Comparison of ENCODE assay signal across 8 mouse cellular contexts in genomic region chr17:47628851-47629676, GRCm38 (mm10). TPM values are rescaled to one million over a fixed set of nuclear protein-coding genes. Genes with fewer than 3 reads are reported as not detected.
DNase-seq lines count a peak whose midpoint lies in the region; ATAC-seq and TF ChIP-seq lines count a peak whose summit lies in the region.

No protein-coding gene starts in this region.

- TF ChIP-seq CTCF in bone marrow macrophage, adult 2 months (IDR thresholded peaks at IDR 0.05; ENCODE audit: low read depth, low read length), result no peak; the same call in 1 of the 2 replicates
- TF ChIP-seq CTCF in embryonic fibroblast, embryonic 13.5 days (IDR thresholded peaks at IDR 0.05; ENCODE audit: borderline replicate concordance, insufficient read depth, low read length), result no peak
- no peak for TF ChIP-seq CTCF in liver, adult 2 months (IDR thresholded peaks at IDR 0.05; ENCODE audit: low read depth, low read length)

- H3K4me3 ChIP-seq in bone marrow macrophage, adult 2 months (ENCODE audit: insufficient read depth, low read length), result peak overlapping the region; percentile 93
- H3K4me3 ChIP-seq in embryonic fibroblast, embryonic 13.5 days (ENCODE audit: insufficient read depth, low read length), result peak overlapping the region; percentile 89
- H3K4me3 ChIP-seq in heart, embryonic 11.5 days (ENCODE audit: low read depth, low read length), result peak overlapping the region; percentile 80
- H3K4me3 ChIP-seq in kidney, embryonic 16.5 days (ENCODE audit: low read length), result peak overlapping the region; percentile 75
- peak overlapping the region; percentile 97 for H3K4me3 ChIP-seq in liver, adult 2 months (ENCODE audit: insufficient read depth, low read depth, low read length)
- H3K4me3 ChIP-seq in myocyte, result peak overlapping the region; percentile 53

- ATAC-seq in heart, embryonic 11.5 days (replicated peaks; ENCODE audit: insufficient number of reproducible peaks, low FRiP score, low TSS enrichment), result peak; percentile 93
- ATAC-seq in kidney, embryonic 16.5 days (ENCODE audit: low FRiP score, low TSS enrichment), result peak; percentile 93

- H3K9me3 ChIP-seq in heart, embryonic 11.5 days (replicated peaks; ENCODE audit: control insufficient read depth, low read length), result no peaks in the 10 kb centered on the region
- no peaks in the 10 kb centered on the region for H3K9me3 ChIP-seq in kidney, embryonic 16.5 days (ENCODE audit: low read length)

- no peak for TF ChIP-seq POLR2A in bone marrow macrophage, adult 2 months (IDR thresholded peaks at IDR 0.05; ENCODE audit: borderline replicate concordance, low read depth, low read length)
- TF ChIP-seq POLR2A in embryonic fibroblast, embryonic 13.5 days (IDR thresholded peaks at IDR 0.05; ENCODE audit: low read depth, low read length), result peak; percentile 24; the same call in 1 of the 2 replicates
- peak; percentile 63; the same call in 1 of the 2 replicates for TF ChIP-seq POLR2A in liver, adult 2 months (IDR thresholded peaks at IDR 0.05; ENCODE audit: extremely low read depth, insufficient read depth, low read length)
- TF ChIP-seq POLR2A in myocyte (IDR thresholded peaks at IDR 0.05; ENCODE audit: insufficient read length, low read depth), result no peak

- peak overlapping the region; percentile 46 for H3ac ChIP-seq in myocyte (ENCODE audit: control insufficient read depth, insufficient read length)

- H3K9ac ChIP-seq in heart, embryonic 11.5 days (ENCODE audit: low read depth, low read length), result peak overlapping the region; percentile 86
- peak overlapping the region; percentile 80 for H3K9ac ChIP-seq in kidney, embryonic 16.5 days (replicated peaks; ENCODE audit: low read length)
- peak overlapping the region; percentile 97 for H3K9ac ChIP-seq in liver, adult 2 months (ENCODE audit: low read depth, low read length)

- WGBS in heart, embryonic 11.5 days (ENCODE audit: insufficient replicate concordance), result under 1% methylated on average over 61 of the region's 63 CpGs
- WGBS in kidney, embryonic 16.5 days, result under 1% methylated on average over 61 of the region's 63 CpGs
- WGBS in liver, adult 2 months, result 1% methylated on average over 62 of the region's 63 CpGs

- peak overlapping the region; percentile 63 for H3K27ac ChIP-seq in bone marrow macrophage, adult 2 months (ENCODE audit: insufficient read depth, low read depth, low read length)
- peak overlapping the region; percentile 89 for H3K27ac ChIP-seq in embryonic fibroblast, embryonic 13.5 days (ENCODE audit: insufficient read depth, low read length)
- H3K27ac ChIP-seq in heart, embryonic 11.5 days (ENCODE audit: low read depth, low read length), result peak overlapping the region; percentile 92
- H3K27ac ChIP-seq in kidney, embryonic 16.5 days (ENCODE audit: low read length), result peak overlapping the region; percentile 88
- H3K27ac ChIP-seq in liver, adult 2 months (replicated peaks; ENCODE audit: insufficient read depth, low read depth, low read length), result peak overlapping the region; percentile 100

- peaks cover 4% of the 10 kb centered on the region; the same call in 1 of the 2 replicates for H3K79me2 ChIP-seq in liver, adult 2 months (ENCODE audit: control insufficient read depth, insufficient read depth, low read length)
- H3K79me2 ChIP-seq in myocyte (ENCODE audit: control insufficient read depth, insufficient read depth), result peaks cover 3% of the 10 kb centered on the region

- H3K27me3 ChIP-seq in heart, embryonic 11.5 days (ENCODE audit: control insufficient read depth, insufficient read depth, low read length), result no peaks in the 10 kb centered on the region
- no peaks in the 10 kb centered on the region for H3K27me3 ChIP-seq in kidney, embryonic 16.5 days (ENCODE audit: insufficient read depth, low read length)
- no peaks in the 10 kb centered on the region for H3K27me3 ChIP-seq in liver, adult 2 months (ENCODE audit: control insufficient read depth, insufficient read depth, low read length)
- H3K27me3 ChIP-seq in myocyte (ENCODE audit: control insufficient read depth, insufficient read depth, insufficient read length), result no peaks in the 10 kb centered on the region
- H3K27me3 ChIP-seq in splenic B cell, adult 2 months (ENCODE audit: control insufficient read depth, insufficient read depth, low read length, poor library complexity, severe bottlenecking), result no peaks in the 10 kb centered on the region

- H3K36me3 ChIP-seq in heart, embryonic 11.5 days (ENCODE audit: control insufficient read depth, insufficient read depth, low read length), result peaks cover 8% of the 10 kb centered on the region
- H3K36me3 ChIP-seq in kidney, embryonic 16.5 days (ENCODE audit: insufficient read depth, low read length), result peaks cover 8% of the 10 kb centered on the region
- peaks cover 6% of the 10 kb centered on the region; the same call in 1 of the 2 replicates for H3K36me3 ChIP-seq in liver, adult 2 months (ENCODE audit: control insufficient read depth, insufficient read depth, low read length)
- peaks cover 14% of the 10 kb centered on the region for H3K36me3 ChIP-seq in myocyte (ENCODE audit: control insufficient read depth, insufficient read depth)
- H3K36me3 ChIP-seq in splenic B cell, adult 2 months (ENCODE audit: control insufficient read depth, insufficient read depth, low read length, poor library complexity, severe bottlenecking), result 0 out of 2 replicates have a peak, but pooled peaks cover 3% of the 10 kb centered on the region

- peak; percentile 99 for DNase-seq in A20 (ENCODE audit: low read depth, low spot score)
- DNase-seq in liver, adult 2 months (ENCODE audit: extremely low read depth, low read depth, low spot score), result peak; percentile 91
- peak; percentile 95 for DNase-seq in splenic B cell, adult 2 months (ENCODE audit: low read depth, low spot score)

- peaks cover 8% of the 10 kb centered on the region; the same call in 1 of the 2 replicates for H3K4me1 ChIP-seq in bone marrow macrophage, adult 2 months (ENCODE audit: control insufficient read depth, insufficient read depth, low read length)
- no peaks in the 10 kb centered on the region for H3K4me1 ChIP-seq in embryonic fibroblast, embryonic 13.5 days (ENCODE audit: control insufficient read depth, insufficient read depth, low read length)
- H3K4me1 ChIP-seq in heart, embryonic 11.5 days (ENCODE audit: control insufficient read depth, insufficient read depth, low read length), result peaks cover 12% of the 10 kb centered on the region
- H3K4me1 ChIP-seq in kidney, embryonic 16.5 days (ENCODE audit: insufficient read depth, low read length), result peaks cover 25% of the 10 kb centered on the region
- peaks cover 7% of the 10 kb centered on the region for H3K4me1 ChIP-seq in liver, adult 2 months (ENCODE audit: control insufficient read depth, insufficient read depth, low read length)

- peak overlapping the region; percentile 93 for H3K4me2 ChIP-seq in heart, embryonic 11.5 days
- H3K4me2 ChIP-seq in kidney, embryonic 16.5 days (replicated peaks; ENCODE audit: low read depth, low read length), result peak overlapping the region; percentile 98
- peak overlapping the region; percentile 91 for H3K4me2 ChIP-seq in myocyte (ENCODE audit: low read depth)

RNA-seq across cellular contexts. Expression of gene Usp49, which starts 1.4 kb away (rescaled TPM):
- polyA plus RNA-seq in bone marrow macrophage, adult 2 months (2012; ENCODE audit: insufficient read depth, insufficient read length, missing spikeins), result 7.3 and 8.6 TPM in 2 replicates
- 7.2 and 8.8 TPM in 2 replicates for polyA plus RNA-seq in embryonic fibroblast, embryonic 13.5 days (2011; ENCODE audit: insufficient read length, low read depth, missing spikeins)
- 2.7 and 3.7 TPM in 2 replicates for polyA plus RNA-seq in heart, embryonic 11.5 days (2014; fragmentation: Nextera tagmentation; extraction: Ambion mirVana)
- polyA plus RNA-seq in kidney, embryonic 16.5 days (2015; fragmentation: Nextera tagmentation; extraction: Ambion mirVana), result 3.7 and 5.3 TPM in 2 replicates
- total RNA-seq in liver, adult 2 months (2014; rRNA removed), result 1.2 and 2.1 TPM in 2 replicates
- 2.2 TPM in 2 replicates for polyA plus RNA-seq in liver, adult 2 months (2012; rRNA removed)
- 2.5 TPM for polyA plus RNA-seq in myocyte (2012; fragmentation: generic; extraction: Trizol)

RNA-seq across cellular contexts. Expression of gene Gm20517, which starts 17.7 kb away (rescaled TPM):
- 1.2 and 3.1 TPM in 2 replicates for polyA plus RNA-seq in bone marrow macrophage, adult 2 months (2012; ENCODE audit: insufficient read depth, insufficient read length, missing spikeins)
- polyA plus RNA-seq in embryonic fibroblast, embryonic 13.5 days (2011; ENCODE audit: insufficient read length, low read depth, missing spikeins), result 2.5 and 2.8 TPM in 2 replicates
- polyA plus RNA-seq in heart, embryonic 11.5 days (2014; fragmentation: Nextera tagmentation; extraction: Ambion mirVana), result 1.6 and 1.8 TPM in 2 replicates
- 1.6 TPM in 2 replicates for polyA plus RNA-seq in kidney, embryonic 16.5 days (2015; fragmentation: Nextera tagmentation; extraction: Ambion mirVana)
- total RNA-seq in liver, adult 2 months (2014; rRNA removed), result 1.2 and 1.9 TPM in 2 replicates
- 0.14 and 0.31 TPM in 2 replicates for polyA plus RNA-seq in liver, adult 2 months (2012; rRNA removed)
- polyA plus RNA-seq in myocyte (2012; fragmentation: generic; extraction: Trizol), result 1.5 TPM

RNA-seq across cellular contexts. Expression of gene Med20, which starts 17.7 kb away (rescaled TPM):
- 19.7 and 23.4 TPM in 2 replicates for polyA plus RNA-seq in bone marrow macrophage, adult 2 months (2012; ENCODE audit: insufficient read depth, insufficient read length, missing spikeins)
- polyA plus RNA-seq in embryonic fibroblast, embryonic 13.5 days (2011; ENCODE audit: insufficient read length, low read depth, missing spikeins), result 27.2 and 28.9 TPM in 2 replicates
- polyA plus RNA-seq in heart, embryonic 11.5 days (2014; fragmentation: Nextera tagmentation; extraction: Ambion mirVana), result 30.3 and 36.4 TPM in 2 replicates
- polyA plus RNA-seq in kidney, embryonic 16.5 days (2015; fragmentation: Nextera tagmentation; extraction: Ambion mirVana), result 47.7 and 53.9 TPM in 2 replicates
- 14.4 and 15.0 TPM in 2 replicates for total RNA-seq in liver, adult 2 months (2014; rRNA removed)
- polyA plus RNA-seq in liver, adult 2 months (2012; rRNA removed), result 15.0 and 19.4 TPM in 2 replicates
- polyA plus RNA-seq in myocyte (2012; fragmentation: generic; extraction: Trizol), result 33.4 TPM

RNA-seq across cellular contexts. Expression of gene Bysl, which starts 17.8 kb away (rescaled TPM):
- polyA plus RNA-seq in bone marrow macrophage, adult 2 months (2012; ENCODE audit: insufficient read depth, insufficient read length, missing spikeins), result 4.1 and 5.0 TPM in 2 replicates
- polyA plus RNA-seq in embryonic fibroblast, embryonic 13.5 days (2011; ENCODE audit: insufficient read length, low read depth, missing spikeins), result 11.6 and 17.0 TPM in 2 replicates
- 26.8 TPM in 2 replicates for polyA plus RNA-seq in heart, embryonic 11.5 days (2014; fragmentation: Nextera tagmentation; extraction: Ambion mirVana)
- polyA plus RNA-seq in kidney, embryonic 16.5 days (2015; fragmentation: Nextera tagmentation; extraction: Ambion mirVana), result 24.5 and 25.9 TPM in 2 replicates
- total RNA-seq in liver, adult 2 months (2014; rRNA removed), result 2.5 and 3.4 TPM in 2 replicates
- polyA plus RNA-seq in liver, adult 2 months (2012; rRNA removed), result 6.7 and 8.1 TPM in 2 replicates
- polyA plus RNA-seq in myocyte (2012; fragmentation: generic; extraction: Trizol), result 41.0 TPM

RNA-seq across cellular contexts. Expression of gene Tomm6, which starts 59.1 kb away (rescaled TPM):
- polyA plus RNA-seq in bone marrow macrophage, adult 2 months (2012; ENCODE audit: insufficient read depth, insufficient read length, missing spikeins), result 220 TPM in 2 replicates
- 150 and 175 TPM in 2 replicates for polyA plus RNA-seq in embryonic fibroblast, embryonic 13.5 days (2011; ENCODE audit: insufficient read length, low read depth, missing spikeins)
- 322 and 360 TPM in 2 replicates for polyA plus RNA-seq in heart, embryonic 11.5 days (2014; fragmentation: Nextera tagmentation; extraction: Ambion mirVana)
- polyA plus RNA-seq in kidney, embryonic 16.5 days (2015; fragmentation: Nextera tagmentation; extraction: Ambion mirVana), result 318 and 344 TPM in 2 replicates
- total RNA-seq in liver, adult 2 months (2014; rRNA removed), result 30.6 and 37.5 TPM in 2 replicates
- polyA plus RNA-seq in liver, adult 2 months (2012; rRNA removed), result 97.6 and 101 TPM in 2 replicates
- 232 TPM for polyA plus RNA-seq in myocyte (2012; fragmentation: generic; extraction: Trizol)

Comparison
In these comparisons a context has a peak if more than half of its experiments do, and no peak if none do; other contexts are left out.
1. Peak in every context shown above with its lines: DNase-seq, ATAC-seq, H3K4me3 ChIP-seq and H3K27ac ChIP-seq.
2. POLR2A ChIP-seq: peak in embryonic fibroblast, embryonic 13.5 days (single experiment) and liver, adult 2 months (single experiment); none in bone marrow macrophage, adult 2 months (single experiment) and myocyte (single experiment).